Mouse (Mus musculus) thymus, adult 2 months (tissue): ENCODE measurements at regions not wholly inside any gene's neighbourhood (a gene's known extent, or its start where the extent isn't known, plus 50 kb on each side); places are given as distances from the start of the nearest gene placed in this dataset.

ENCODE experiments used
- CTCF ChIP-seq: fragments of 200-500 bp; IDR thresholded peaks from 2 replicates; pipeline ENCODE4 v1.5.1; 2012; ENCODE audit warnings: mild to moderate bottlenecking, control low read depth, low read length, moderate library complexity, borderline replicate concordance; ENCODE audit not compliant: control insufficient read depth, poor library complexity, insufficient read depth; ENCODE audit errors: extremely low read depth
- POLR2A ChIP-seq: fragments of 200-500 bp; IDR thresholded peaks from 2 replicates; pipeline ENCODE4 v1.6.1; 2012; ENCODE audit warnings: mild to moderate bottlenecking, low read length, control low read depth, moderate library complexity; ENCODE audit not compliant: control insufficient read depth, poor library complexity, insufficient read depth; ENCODE audit errors: extremely low read depth

DNA sequence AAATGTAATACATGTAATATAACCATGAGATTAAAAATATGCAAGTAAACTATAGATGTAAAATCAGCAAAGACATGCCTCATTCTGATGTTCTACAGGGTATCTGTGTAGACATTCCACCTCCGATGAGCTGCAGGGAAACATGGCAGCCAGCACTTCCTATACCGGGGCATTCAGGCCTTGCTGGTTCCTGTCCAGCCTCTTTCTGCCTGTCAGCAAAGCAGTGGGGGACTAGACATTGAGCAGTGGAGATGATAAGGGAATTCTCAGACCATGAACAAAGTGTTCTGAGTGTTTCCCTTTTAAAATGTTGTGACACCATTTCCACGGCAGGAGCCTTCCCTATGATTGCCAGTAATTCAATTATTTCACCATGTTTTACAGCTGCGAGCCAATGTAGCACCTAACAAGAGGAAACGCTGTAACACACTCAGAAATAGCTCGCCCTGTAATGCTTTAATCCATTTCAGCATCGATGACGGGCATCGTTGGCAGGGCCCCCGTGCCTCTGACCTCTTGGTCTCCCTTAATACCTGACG lies 391.6 kb downstream of the Tox3 start:
- TF ChIP-seq CTCF (no peak), POLR2A (no peak)
